Mouse (Mus musculus): ENCODE results near the gene Cenpb. TPM values are rescaled to one million over a fixed set of nuclear protein-coding genes. Genes with fewer than 3 reads are reported as not detected.

Cenpb gene
- total RNA-seq, 2 experiments from 2014 or later, result 76.6 to 80.9 TPM

DNA sequence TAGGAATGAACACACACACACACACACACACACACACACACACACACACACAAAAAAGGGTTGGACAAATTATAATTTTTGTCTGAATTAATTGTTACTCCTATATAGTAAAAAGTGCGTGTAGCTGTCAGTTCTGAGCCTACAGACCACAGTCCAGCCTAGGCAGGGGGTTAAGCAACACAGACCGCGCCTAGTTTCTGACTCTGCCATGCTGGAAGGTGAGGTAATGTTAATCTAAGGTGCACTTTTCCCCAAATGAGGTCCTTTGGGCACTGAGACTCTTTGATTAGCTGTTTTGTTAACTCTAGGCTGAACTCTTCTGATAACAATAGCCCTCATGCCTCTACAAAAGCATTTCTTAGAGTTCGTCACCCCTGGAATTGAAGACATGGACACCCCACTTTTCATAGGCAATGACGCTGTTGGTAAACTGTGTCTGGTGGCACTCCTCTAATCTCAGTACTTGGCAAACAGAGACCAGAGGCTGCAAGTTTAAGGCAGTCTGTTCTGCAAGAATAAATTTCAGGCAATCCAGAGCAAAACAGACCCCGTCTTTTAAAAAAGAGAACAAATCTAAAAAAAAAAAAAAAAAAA, 24.0 kb upstream of the Cenpb start:
- intact Hi-C loops (cut with DNase I), result loop anchor here (2.0 kb wide), 1 partner anchor 23 kb away; the partner anchor contains the start of gene Cenpb
- DNase-seq (ENCODE audit: low spot score), result no peak

GRCm38 (mm10) chr2:131201262-131201661, 21.4 kb upstream of the Cenpb start:
- intact Hi-C loops (cut with DNase I), result no loop called here
- no peak for DNase-seq (ENCODE audit: low spot score)

GRCm38 (mm10) chr2:131200710-131201109, 20.8 kb upstream of the Cenpb start:
- intact Hi-C loops (cut with DNase I), result no loop called here
- DNase-seq (ENCODE audit: low spot score), result no peak

DNA sequence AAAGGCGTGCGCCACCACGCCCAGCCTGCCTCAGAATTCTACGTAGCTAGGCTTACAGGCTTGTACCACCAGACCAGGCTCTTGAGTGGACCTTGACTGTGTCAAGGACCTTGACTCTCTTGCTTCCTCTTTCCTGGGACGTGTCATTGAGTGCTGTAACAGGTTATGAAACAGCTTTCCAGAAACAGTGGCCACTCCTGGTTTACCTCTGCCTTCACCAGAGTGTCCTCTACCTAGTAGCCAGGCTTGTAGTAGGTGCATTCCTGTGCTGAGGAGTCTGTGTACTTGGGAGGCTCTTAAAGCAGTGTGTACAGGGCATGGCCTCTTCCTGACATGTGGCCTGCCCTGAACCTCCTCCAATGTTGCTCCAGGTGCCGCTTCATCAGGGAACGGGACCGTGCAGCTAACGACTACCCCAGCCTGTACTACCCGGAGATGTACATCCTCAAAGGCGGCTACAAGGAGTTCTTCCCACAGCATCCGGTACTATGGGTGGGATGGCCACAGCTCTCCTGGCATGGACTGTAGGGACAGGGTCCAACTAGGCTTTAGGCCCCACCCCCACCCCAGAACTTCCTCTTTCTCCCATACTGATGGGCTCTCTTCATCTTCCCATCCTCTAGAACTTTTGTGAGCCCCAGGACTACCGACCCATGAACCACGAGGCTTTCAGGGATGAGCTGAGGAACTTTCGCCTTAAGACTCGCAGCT, 16.9 kb upstream of the Cenpb start:
- intact Hi-C loops (cut with DNase I), result no loop called here
- DNase-seq (ENCODE audit: low spot score), result no peak

GRCm38 (mm10) chr2:131191005-131191390, 11.1 kb upstream of the Cenpb start:
- no peak for DNase-seq (ENCODE audit: low spot score)
- intact Hi-C loops (cut with DNase I), result loop anchor here (5.0 kb wide), 1 partner anchor 226 kb away; no protein-coding TSS in a partner anchor

DNA sequence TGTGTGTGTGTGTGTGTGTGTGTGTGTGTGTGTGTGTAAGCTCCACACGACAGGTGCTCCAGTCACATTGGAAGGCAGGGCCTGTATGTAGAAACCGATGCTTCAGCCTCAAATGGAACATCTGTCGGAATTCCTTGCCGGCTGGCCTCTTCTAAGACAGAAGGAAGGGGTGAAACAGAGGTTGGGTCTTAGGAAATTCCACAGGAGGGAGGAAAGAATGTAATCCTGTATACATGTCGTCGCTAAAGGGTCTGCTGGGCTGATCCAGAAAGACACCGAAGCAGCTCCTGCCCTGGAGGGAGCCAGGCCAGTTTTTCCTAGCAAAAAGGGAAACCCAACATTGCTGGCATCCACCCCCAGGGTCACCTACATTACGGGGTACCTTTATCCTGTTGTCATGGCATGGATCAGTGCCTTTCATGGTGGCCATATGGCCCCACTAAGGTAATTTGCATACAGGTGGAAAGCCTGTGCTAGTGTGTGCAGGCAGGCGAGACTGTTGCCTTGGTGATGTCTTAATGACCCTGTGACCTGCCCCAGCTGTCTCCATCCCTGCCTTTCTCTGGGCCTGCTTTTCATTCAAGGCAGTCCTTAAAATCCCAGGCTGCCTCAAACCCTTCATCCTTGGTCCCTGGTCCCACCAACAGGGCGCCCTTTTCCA, 10.6 kb upstream of the Cenpb start:
- DNase-seq (ENCODE audit: low spot score), result no peak
- intact Hi-C loops (cut with DNase I), result loop anchor here (5.0 kb wide), 1 partner anchor 227 kb away; no protein-coding TSS in a partner anchor

DNA sequence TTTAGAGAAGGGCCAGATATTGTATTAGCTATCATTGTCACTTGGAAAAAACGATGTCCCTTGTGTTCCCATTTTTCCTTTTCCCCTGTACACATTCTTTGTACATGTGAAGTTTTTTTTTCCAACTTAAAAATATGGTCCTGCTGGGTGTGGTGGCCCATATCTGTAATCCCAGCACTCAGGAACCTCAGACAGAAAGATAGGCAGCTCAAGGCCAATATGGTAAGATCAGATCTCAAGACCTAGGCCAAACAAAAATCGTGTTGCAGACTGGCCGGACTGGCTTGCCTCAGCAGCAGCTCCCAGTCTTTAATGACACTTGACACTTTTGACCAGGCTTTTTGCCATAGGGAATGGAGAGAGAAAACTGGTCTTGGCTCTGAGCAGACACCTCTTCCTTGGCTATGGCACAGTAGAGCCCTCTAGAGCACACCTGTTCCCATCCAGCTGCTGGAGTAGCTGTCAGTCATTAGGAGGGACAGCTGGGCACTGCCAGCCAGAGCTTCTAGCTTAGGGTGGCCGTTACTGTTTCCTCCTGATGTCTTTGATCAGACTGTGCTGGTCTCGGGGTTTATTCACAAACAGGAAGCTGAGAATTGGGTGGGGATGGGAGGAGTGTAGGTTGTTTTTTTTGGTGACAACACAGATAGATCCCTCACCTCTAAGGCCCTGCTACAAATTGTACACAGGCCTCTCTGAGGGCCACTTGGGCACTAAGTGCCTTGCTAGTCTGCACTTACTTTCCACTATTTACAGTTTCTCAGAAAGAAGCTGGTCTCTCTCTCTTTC, 9.8 kb upstream of the Cenpb start:
- DNase-seq (ENCODE audit: low spot score), result no peak
- intact Hi-C loops (cut with DNase I), result loop anchor here (5.0 to 10.0 kb wide), 2 partner anchors 228 to 325 kb away; no protein-coding TSS in a partner anchor

DNA sequence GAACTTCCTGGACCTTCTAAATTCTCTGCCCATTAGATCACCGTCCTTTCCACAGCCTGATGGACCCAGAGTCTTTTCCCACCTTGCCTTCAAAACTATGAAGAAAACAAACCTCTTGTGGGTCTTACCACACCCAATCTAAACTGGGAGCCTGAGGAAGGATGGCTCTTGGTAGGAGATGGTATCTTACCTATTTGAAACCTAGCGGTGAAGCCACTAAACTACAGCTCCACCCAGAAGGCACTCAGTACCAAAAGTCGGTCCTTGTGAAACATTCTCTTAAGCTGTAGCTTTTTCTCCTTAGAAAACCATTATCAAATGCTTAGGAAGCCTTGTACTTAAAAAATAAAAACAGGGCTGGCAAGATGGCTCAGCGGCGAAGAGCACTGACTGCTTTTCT, 8.4 kb upstream of the Cenpb start:
- intact Hi-C loops (cut with DNase I), result loop anchor here (10.0 kb wide), 1 partner anchor 326 kb away; no protein-coding TSS in a partner anchor
- no peak for DNase-seq (ENCODE audit: low spot score)

GRCm38 (mm10) chr2:131187602-131187922, 7.7 kb upstream of the Cenpb start:
- no peak for DNase-seq (ENCODE audit: low spot score)
- intact Hi-C loops (cut with DNase I), result loop anchor here (10.0 kb wide), 1 partner anchor 327 kb away; no protein-coding TSS in a partner anchor

GRCm38 (mm10) chr2:131186771-131187601, 7.1 kb upstream of the Cenpb start, which contains the start of the genes Cdc25b and Spef1:
Cdc25b (plus strand) TSS chr2:131186949.
Spef1 (minus strand) TSS chr2:131187282.
- peak; percentile 77 for DNase-seq (ENCODE audit: low spot score)
- intact Hi-C loops (cut with DNase I), result loop anchor here (10.0 kb wide), 1 partner anchor 328 kb away; no protein-coding TSS in a partner anchor

GRCm38 (mm10) chr2:131186343-131186742, 6.5 kb upstream of the Cenpb start:
- intact Hi-C loops (cut with DNase I), result loop anchor here (10.0 kb wide), 1 partner anchor 328 kb away; no protein-coding TSS in a partner anchor
- no peak for DNase-seq (ENCODE audit: low spot score)

GRCm38 (mm10) chr2:131179246-131179886, 501 bp downstream of the Cenpb start:
- DNase-seq (ENCODE audit: low spot score), result no peak
- intact Hi-C loops (cut with DNase I), result no loop called here

- intact Hi-C loops (cut with DNase I), result no loop called here
- no peak for DNase-seq (ENCODE audit: low spot score)
These were observed 1.0 kb downstream of the Cenpb start for GRCm38 (mm10) chr2:131178828-131179245.

DNA sequence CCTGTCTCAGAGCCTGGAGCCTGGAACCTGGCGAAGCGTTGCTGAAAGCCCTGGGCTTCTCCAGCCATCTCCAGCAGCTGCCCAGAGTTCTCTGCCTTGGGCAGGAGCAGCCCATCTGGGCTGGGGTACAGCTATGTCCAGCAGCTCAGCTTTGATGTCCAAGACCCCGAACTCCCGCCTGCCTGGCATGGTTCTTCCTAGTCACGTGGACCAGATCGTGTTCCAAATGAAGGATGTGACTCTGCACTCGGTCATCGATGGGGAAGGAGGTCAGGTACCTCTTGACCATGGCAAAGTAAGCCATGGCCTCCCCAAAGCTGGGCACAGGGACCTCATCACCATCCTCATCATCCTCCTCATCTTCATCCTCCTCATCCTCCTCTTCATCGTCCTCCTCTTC, 1.9 kb downstream of the Cenpb start:
- no peak for DNase-seq (ENCODE audit: low spot score)
- intact Hi-C loops (cut with DNase I), result no loop called here

- no peak for DNase-seq (ENCODE audit: low spot score)
- intact Hi-C loops (cut with DNase I), result no loop called here
These were observed 3.4 kb downstream of the Cenpb start for GRCm38 (mm10) chr2:131176491-131176890.

- DNase-seq (ENCODE audit: low spot score), result no peak
- intact Hi-C loops (cut with DNase I), result no loop called here
These were observed 3.9 kb downstream of the Cenpb start for GRCm38 (mm10) chr2:131175945-131176309.

GRCm38 (mm10) chr2:131175286-131175944, 4.5 kb downstream of the Cenpb start:
- intact Hi-C loops (cut with DNase I), result no loop called here
- DNase-seq (ENCODE audit: low spot score), result no peak

DNA sequence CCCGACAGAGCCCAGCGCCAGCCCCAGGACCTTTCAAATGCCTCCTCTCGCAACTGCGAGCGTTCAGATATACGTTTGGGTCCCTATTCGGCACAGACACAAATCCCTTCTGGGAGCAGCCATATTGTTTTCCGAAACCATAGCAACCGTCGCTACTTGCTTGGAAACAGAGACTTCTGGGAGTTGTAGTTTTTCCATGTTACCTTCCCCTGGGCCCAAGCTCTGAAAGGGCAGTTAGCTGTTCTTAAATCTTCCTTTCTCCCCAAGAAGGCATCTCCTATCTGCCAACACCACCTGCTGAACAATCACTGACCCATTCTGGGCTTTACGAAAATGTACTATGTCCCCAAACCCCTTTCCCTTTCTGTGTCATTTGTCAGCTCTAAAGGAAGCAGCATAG, 5.2 kb downstream of the Cenpb start:
- no peak for DNase-seq (ENCODE audit: low spot score)
- intact Hi-C loops (cut with DNase I), result loop anchor here (5.0 kb wide), 1 partner anchor 178 kb away; the partner anchor contains the start of gene Rnf24
